Comparison of ENCODE assay signal across 10 mouse cellular contexts in genomic region chr6:122601615-122602014, GRCm38 (mm10). TPM values are rescaled to one million over a fixed set of nuclear protein-coding genes. Genes with fewer than 3 reads are reported as not detected.
DNase-seq lines count a peak whose midpoint lies in the region; ATAC-seq and TF ChIP-seq lines count a peak whose summit lies in the region.
"Had no signal": no experiment of that assay in that cellular context is flagged by ENCODE, and none has a peak within 500 bp of the region (broad histone marks: within the 10 kb centered on the region; RNA-seq: fewer than 3 reads in every experiment).

No protein-coding gene starts in this region.

- no peak overlapping the region for H3K9ac ChIP-seq in lung, postnatal 0 days (replicated peaks; ENCODE audit: low read depth)
- H3K9ac ChIP-seq in limb, embryonic 14.5 days (ENCODE audit: low read depth, low read length, severe bottlenecking) = no peak overlapping the region; the same call in 1 of the 2 replicates
- H3K9ac ChIP-seq in stomach, embryonic 16.5 days (ENCODE audit: low read length) = peak overlapping the region; percentile 79

- 79% methylated on average over 3 of the region's 3 CpGs for WGBS in lung, postnatal 0 days
- WGBS in limb, embryonic 14.5 days = 85% methylated on average over 3 of the region's 3 CpGs
- WGBS in stomach, embryonic 16.5 days = 83% methylated on average over 3 of the region's 3 CpGs

- H3K4me3 ChIP-seq in erythroblast, embryonic 14.5 days (replicated peaks) = peak overlapping the region; percentile 74
- peak overlapping the region; percentile 57 for H3K4me3 ChIP-seq in lung, postnatal 0 days (ENCODE audit: low read depth, low read length)
- H3K4me3 ChIP-seq in limb, embryonic 14.5 days (replicated peaks; ENCODE audit: low read length) = peak overlapping the region; percentile 36
- H3K4me3 ChIP-seq in stomach, embryonic 16.5 days (replicated peaks; ENCODE audit: low read length) = peak overlapping the region; percentile 62

- no peaks in the 10 kb centered on the region for H3K27me3 ChIP-seq in erythroblast, embryonic 14.5 days (ENCODE audit: control insufficient read depth)
- H3K27me3 ChIP-seq in lung, postnatal 0 days (replicated peaks; ENCODE audit: insufficient read depth, low read length) = no peaks in the 10 kb centered on the region
- no peaks in the 10 kb centered on the region for H3K27me3 ChIP-seq in limb, embryonic 14.5 days (ENCODE audit: control insufficient read depth, insufficient read depth, low read length)
- H3K27me3 ChIP-seq in stomach, embryonic 16.5 days (ENCODE audit: control insufficient read depth, insufficient read depth, low read length) = no peaks in the 10 kb centered on the region

- H3K4me1 ChIP-seq in erythroblast, embryonic 14.5 days (ENCODE audit: control insufficient read depth) = peaks cover 9% of the 10 kb centered on the region
- H3K4me1 ChIP-seq in lung, postnatal 0 days (ENCODE audit: insufficient read depth, low read depth, low read length) = no peaks in the 10 kb centered on the region
- no peaks in the 10 kb centered on the region for H3K4me1 ChIP-seq in limb, embryonic 14.5 days (ENCODE audit: control insufficient read depth, insufficient read depth, low read length)
- H3K4me1 ChIP-seq in stomach, embryonic 16.5 days (ENCODE audit: control insufficient read depth, insufficient read depth, low read length) = 0 out of 2 replicates have a peak, but pooled peaks cover 2% of the 10 kb centered on the region

- no peaks in the 10 kb centered on the region for H3K36me3 ChIP-seq in erythroblast, embryonic 14.5 days (ENCODE audit: control insufficient read depth)
- H3K36me3 ChIP-seq in lung, postnatal 0 days (ENCODE audit: insufficient read depth, low read length) = no peaks in the 10 kb centered on the region
- H3K36me3 ChIP-seq in limb, embryonic 14.5 days (ENCODE audit: control insufficient read depth, insufficient read depth, low read length) = no peaks in the 10 kb centered on the region
- H3K36me3 ChIP-seq in stomach, embryonic 16.5 days (ENCODE audit: control insufficient read depth, insufficient read depth, low read length) = no peaks in the 10 kb centered on the region

- H3K4me2 ChIP-seq in lung, postnatal 0 days (replicated peaks; ENCODE audit: low read depth, low read length) = peak overlapping the region; percentile 64
- H3K4me2 ChIP-seq in limb, embryonic 14.5 days (replicated peaks; ENCODE audit: low read depth, low read length, severe bottlenecking) = peak overlapping the region; percentile 44
- peak overlapping the region; percentile 55 for H3K4me2 ChIP-seq in stomach, embryonic 16.5 days (ENCODE audit: low read depth, low read length)

- no peak for ATAC-seq in erythroblast, adult 5-6 weeks (replicated peaks; ENCODE audit: low FRiP score, poor library complexity, severe bottlenecking)
- no peak for ATAC-seq in lung, postnatal 0 days
- no peak for ATAC-seq in limb, embryonic 14.5 days (ENCODE audit: low FRiP score, low read depth)
- no peak for ATAC-seq in stomach, embryonic 16.5 days (ENCODE audit: insufficient read depth, low FRiP score)

- no peaks in the 10 kb centered on the region for H3K9me3 ChIP-seq in erythroblast, embryonic 14.5 days (ENCODE audit: control insufficient read depth, low read length)
- no peaks in the 10 kb centered on the region for H3K9me3 ChIP-seq in lung, postnatal 0 days (ENCODE audit: low read length)
- no peaks in the 10 kb centered on the region for H3K9me3 ChIP-seq in limb, embryonic 14.5 days (ENCODE audit: control insufficient read depth, low read length)
- H3K9me3 ChIP-seq in stomach, embryonic 16.5 days (replicated peaks; ENCODE audit: control insufficient read depth, low read length) = no peaks in the 10 kb centered on the region

- no peak for TF ChIP-seq EP300 in lung, postnatal 0 days (IDR thresholded peaks at IDR 0.05)

- DNase-seq in lung, postnatal 0 days (ENCODE audit: low spot score) = no peak
- no peak for DNase-seq in lung, postnatal 25 days (ENCODE audit: low spot score)
- no peak for DNase-seq in limb, embryonic 14.5 days (ENCODE audit: low spot score)
- no peak for DNase-seq in thymus, postnatal 14 days
- DNase-seq in kidney, postnatal 4 days = no peak

- 0 out of 2 replicates have a peak overlapping the region, but pooled peaks have one; percentile 80 for H3K27ac ChIP-seq in lung, postnatal 0 days (ENCODE audit: low read length)
- no peak overlapping the region for H3K27ac ChIP-seq in limb, embryonic 14.5 days (replicated peaks; ENCODE audit: low read depth, low read length)
- peak overlapping the region; percentile 83; the same call in 1 of the 2 replicates for H3K27ac ChIP-seq in stomach, embryonic 16.5 days (ENCODE audit: low read length)

- no peak for TF ChIP-seq POLR2A in limb, embryonic 14.5 days (IDR thresholded peaks at IDR 0.05; ENCODE audit: borderline replicate concordance, extremely low read depth, insufficient read depth, insufficient read length)

- no peak for TF ChIP-seq CTCF in lung, postnatal 0 days (IDR thresholded peaks at IDR 0.05)

RNA-seq across cellular contexts. Expression of gene Apobec1, which starts 0.6 kb away (rescaled TPM):
- polyA plus RNA-seq in erythroblast, embryonic 14.5 days (2012) = 0.04 TPM in 1 of 2 replicates, not detected in the other
- total RNA-seq in erythroblast, adult 5-6 weeks (2015; ENCODE audit: low replicate concordance) = 11.5 and 16.5 TPM in 2 replicates
- 12.0 and 23.2 TPM in 2 replicates for total RNA-seq in erythroblast, adult 5-6 weeks (2017; ENCODE audit: low replicate concordance)
- polyA plus RNA-seq in lung, postnatal 0 days (2015; fragmentation: Nextera tagmentation; extraction: Ambion mirVana) = 8.9 and 9.5 TPM in 2 replicates
- polyA plus RNA-seq in limb, embryonic 14.5 days (2012; rRNA removed) = 7.2 TPM in 2 replicates
- 3.5 and 5.9 TPM in 2 replicates for polyA plus RNA-seq in limb, embryonic 14.5 days (2014; fragmentation: Nextera tagmentation; extraction: Ambion mirVana)
- polyA plus RNA-seq in stomach, embryonic 16.5 days (2015; fragmentation: Nextera tagmentation; extraction: Ambion mirVana) = 6.1 and 6.2 TPM in 2 replicates

RNA-seq across cellular contexts. Expression of gene Gdf3, which starts 8.3 kb away (rescaled TPM):
- polyA plus RNA-seq in erythroblast, embryonic 14.5 days (2012) = 0.03 TPM in 1 of 2 replicates, not detected in the other
- total RNA-seq in erythroblast, adult 5-6 weeks (2015; ENCODE audit: low replicate concordance) = 3.6 TPM in 1 of 2 replicates, not detected in the other
- 0.51 and 0.98 TPM in 2 replicates for total RNA-seq in erythroblast, adult 5-6 weeks (2017; ENCODE audit: low replicate concordance)
- polyA plus RNA-seq in lung, postnatal 0 days (2015; fragmentation: Nextera tagmentation; extraction: Ambion mirVana) = not detected in 2 replicates
- polyA plus RNA-seq in limb, embryonic 14.5 days (2012; rRNA removed) = 0.20 and 0.24 TPM in 2 replicates
- polyA plus RNA-seq in limb, embryonic 14.5 days (2014; fragmentation: Nextera tagmentation; extraction: Ambion mirVana) = 0.11 and 0.21 TPM in 2 replicates
- 0.14 and 0.18 TPM in 2 replicates for polyA plus RNA-seq in stomach, embryonic 16.5 days (2015; fragmentation: Nextera tagmentation; extraction: Ambion mirVana)
- total RNA-seq: adrenal gland, adult 18-20 months had no signal
- polyA plus RNA-seq: urinary bladder, adult 2 months had no signal

RNA-seq across cellular contexts. Expression of gene Dppa3, which starts 24.6 kb away (rescaled TPM):
- polyA plus RNA-seq in erythroblast, embryonic 14.5 days (2012) = not detected in 2 replicates
- total RNA-seq in erythroblast, adult 5-6 weeks (2015; ENCODE audit: low replicate concordance) = not detected in 2 replicates
- total RNA-seq in erythroblast, adult 5-6 weeks (2017; ENCODE audit: low replicate concordance) = not detected in 2 replicates
- not detected in 2 replicates for polyA plus RNA-seq in lung, postnatal 0 days (2015; fragmentation: Nextera tagmentation; extraction: Ambion mirVana)
- 0.10 TPM in 1 of 2 replicates, not detected in the other for polyA plus RNA-seq in limb, embryonic 14.5 days (2012; rRNA removed)
- polyA plus RNA-seq in limb, embryonic 14.5 days (2014; fragmentation: Nextera tagmentation; extraction: Ambion mirVana) = not detected in 2 replicates
- not detected in 2 replicates for polyA plus RNA-seq in stomach, embryonic 16.5 days (2015; fragmentation: Nextera tagmentation; extraction: Ambion mirVana)
- total RNA-seq: adrenal gland, adult 18-20 months had no signal

RNA-seq across cellular contexts. Expression of gene Aicda, which starts 48.0 kb away (rescaled TPM):
- polyA plus RNA-seq in erythroblast, embryonic 14.5 days (2012) = 0.03 TPM in 1 of 2 replicates, not detected in the other
- total RNA-seq in erythroblast, adult 5-6 weeks (2015; ENCODE audit: low replicate concordance) = not detected in 2 replicates
- total RNA-seq in erythroblast, adult 5-6 weeks (2017; ENCODE audit: low replicate concordance) = not detected in 2 replicates
- 0.05 TPM in 1 of 2 replicates, not detected in the other for polyA plus RNA-seq in lung, postnatal 0 days (2015; fragmentation: Nextera tagmentation; extraction: Ambion mirVana)
- 0.23 TPM in 2 replicates for polyA plus RNA-seq in limb, embryonic 14.5 days (2012; rRNA removed)
- polyA plus RNA-seq in limb, embryonic 14.5 days (2014; fragmentation: Nextera tagmentation; extraction: Ambion mirVana) = 0.19 and 0.50 TPM in 2 replicates
- 0.14 TPM in 1 of 2 replicates, not detected in the other for polyA plus RNA-seq in stomach, embryonic 16.5 days (2015; fragmentation: Nextera tagmentation; extraction: Ambion mirVana)
- total RNA-seq: adrenal gland, adult 18-20 months had no signal
- polyA plus RNA-seq: urinary bladder, adult 2 months had no signal
